Mouse (Mus musculus): ENCODE results near the gene Fam217a. TPM values are rescaled to one million over a fixed set of nuclear protein-coding genes. Genes with fewer than 3 reads are reported as not detected.
A peak's percentile ranks its signal among the peaks of the same experiment; 100 is the strongest.
"Not testable (repeated sequence)": the region's sequence is repeated elsewhere in the genome, so short reads cannot be mapped to it uniquely, and the experiment has no call there.

Fam217a gene
- polyA plus RNA-seq, 1 experiment from 2014 or later, result 2.2 TPM

DNA sequence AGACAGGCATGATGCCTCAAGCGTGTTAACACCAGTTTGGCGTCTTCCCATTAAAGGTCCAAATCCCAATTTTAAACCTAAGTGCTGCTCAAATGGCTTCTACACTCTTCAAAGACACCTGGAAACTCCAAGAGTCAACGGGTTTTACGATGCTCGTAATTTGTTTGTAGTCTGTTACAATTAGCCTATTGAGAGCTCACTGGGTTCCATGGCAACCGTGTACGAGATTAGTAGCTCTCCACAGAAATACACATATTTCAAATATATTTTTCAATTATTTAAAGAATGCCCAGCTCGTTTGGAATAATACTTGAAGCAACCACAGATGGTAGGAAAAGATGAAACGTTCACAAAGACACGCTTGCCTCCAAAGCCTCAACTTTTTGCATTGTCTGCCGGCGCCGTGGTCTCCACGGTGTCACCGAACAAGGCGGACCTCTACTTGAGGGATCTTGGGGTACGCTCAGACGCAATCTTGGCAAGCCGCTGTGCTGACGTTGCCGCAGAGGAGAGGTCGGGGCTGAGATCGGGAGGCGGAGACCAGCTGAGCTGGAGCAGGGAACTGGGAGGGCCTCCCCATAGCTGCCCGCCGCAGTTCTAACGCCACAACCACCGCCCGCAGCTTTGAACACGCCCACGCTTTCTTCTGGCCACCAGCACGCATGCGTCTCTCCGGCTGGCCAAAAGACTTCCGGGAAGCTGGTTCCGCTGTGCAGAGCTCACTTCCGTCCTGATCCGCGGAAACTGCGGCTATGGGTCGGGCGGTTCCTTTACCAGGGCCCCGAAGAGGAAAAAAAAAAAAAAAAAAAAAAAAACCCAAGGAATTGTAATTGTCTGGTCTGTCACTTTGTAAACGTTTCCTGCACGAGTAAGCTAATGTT lies 50.1 kb downstream of the Fam217a start:
- H3K27ac ChIP-seq (replicated peaks), result peak overlapping the region; percentile 98
- peak; percentile 75 for ATAC-seq (ENCODE audit: extremely low read depth, insufficient number of reproducible peaks, low FRiP score, low TSS enrichment)
- no peaks in the 10 kb centered on the region for H3K9me3 ChIP-seq
- H3K27me3 ChIP-seq (replicated peaks), result no peaks in the 10 kb centered on the region
- 4% methylated on average over 45 of the region's 45 CpGs for WGBS
- H3K4me2 ChIP-seq, result peak overlapping the region; percentile 92
- peak overlapping the region; percentile 97 for H3K9ac ChIP-seq
- H3K4me1 ChIP-seq, result peaks cover 29% of the 10 kb centered on the region
- H3K36me3 ChIP-seq, result peaks cover 1% of the 10 kb centered on the region; the same call in 1 of the 2 replicates
- H3K4me3 ChIP-seq, result peak overlapping the region; percentile 83

GRCm38 (mm10) chr13:34864420-34865169 lies 59.5 kb downstream of the Fam217a start:
- no peaks in the 10 kb centered on the region for H3K36me3 ChIP-seq
- no peak overlapping the region for H3K4me3 ChIP-seq
- no peaks in the 10 kb centered on the region for H3K4me1 ChIP-seq
- H3K4me2 ChIP-seq, result no peak overlapping the region
- no peak for ATAC-seq (ENCODE audit: extremely low read depth, insufficient number of reproducible peaks, low FRiP score, low TSS enrichment)
- H3K9ac ChIP-seq, result no peak overlapping the region
- H3K27me3 ChIP-seq (replicated peaks), result no peaks in the 10 kb centered on the region
- H3K9me3 ChIP-seq, result no peaks in the 10 kb centered on the region
- no peak overlapping the region for H3K27ac ChIP-seq (replicated peaks)
- WGBS, result 40% methylated on average over 7 of the region's 7 CpGs

- H3K27ac ChIP-seq (replicated peaks); H3K9me3 ChIP-seq; H3K4me3 ChIP-seq; H3K36me3 ChIP-seq; H3K27me3 ChIP-seq (replicated peaks); H3K4me2 ChIP-seq; H3K4me1 ChIP-seq; H3K9ac ChIP-seq: not testable (repeated sequence)
- WGBS, result 24% methylated on average over 5 of the region's 8 CpGs
- ATAC-seq (ENCODE audit: extremely low read depth, insufficient number of reproducible peaks, low FRiP score, low TSS enrichment), result peak; percentile 84
Measured at GRCm38 (mm10) chr13:34861166-34861565, 62.9 kb downstream of the Fam217a start.

Other genes with a start within 250 kb of the Fam217a start
- not detected in 2 replicates for gene Fam50b, start 189.5 kb downstream of the Fam217a start, polyA plus RNA-seq (2015; fragmentation: Nextera tagmentation; extraction: Ambion mirVana)
- 41.2 and 42.2 TPM in 2 replicates for gene Prpf4b, start 49.0 kb downstream of the Fam217a start, polyA plus RNA-seq (2015; fragmentation: Nextera tagmentation; extraction: Ambion mirVana)
- gene 4933417A18Rik, start 99 bp upstream of the Fam217a start, polyA plus RNA-seq (2015; fragmentation: Nextera tagmentation; extraction: Ambion mirVana), result not detected in 2 replicates
- gene Eci3, start 39.5 kb upstream of the Fam217a start, polyA plus RNA-seq (2015; fragmentation: Nextera tagmentation; extraction: Ambion mirVana), result 0.23 and 0.25 TPM in 2 replicates
- 119 and 127 TPM in 2 replicates for gene Eci2, start 102.8 kb upstream of the Fam217a start, polyA plus RNA-seq (2015; fragmentation: Nextera tagmentation; extraction: Ambion mirVana)

Data from heart, embryonic 13.5 days (tissue).